Mouse (Mus musculus) naive thymus-derived CD4-positive, alpha-beta T cell, adult 5 months (primary cell): ENCODE results near the gene Jpt1. TPM values are rescaled to one million over a fixed set of nuclear protein-coding genes. Genes with fewer than 3 reads are reported as not detected.

Experiments
- polyA plus RNA-seq: library from polyadenylated mRNA; unstranded; fragments of 100-300 nt; shearing (Covaris generic); gene quantifications from one replicate; pipeline ENCODE4 v1.2.1, GENCODE M21; 2017

The Jpt1 gene
- 310 TPM for polyA plus RNA-seq

GRCm38 (mm10) chr11:115514238-115514663, at the start of gene Jpt1:
TSS of gene Jpt1 (minus strand) at chr11:115514387.

DNA sequence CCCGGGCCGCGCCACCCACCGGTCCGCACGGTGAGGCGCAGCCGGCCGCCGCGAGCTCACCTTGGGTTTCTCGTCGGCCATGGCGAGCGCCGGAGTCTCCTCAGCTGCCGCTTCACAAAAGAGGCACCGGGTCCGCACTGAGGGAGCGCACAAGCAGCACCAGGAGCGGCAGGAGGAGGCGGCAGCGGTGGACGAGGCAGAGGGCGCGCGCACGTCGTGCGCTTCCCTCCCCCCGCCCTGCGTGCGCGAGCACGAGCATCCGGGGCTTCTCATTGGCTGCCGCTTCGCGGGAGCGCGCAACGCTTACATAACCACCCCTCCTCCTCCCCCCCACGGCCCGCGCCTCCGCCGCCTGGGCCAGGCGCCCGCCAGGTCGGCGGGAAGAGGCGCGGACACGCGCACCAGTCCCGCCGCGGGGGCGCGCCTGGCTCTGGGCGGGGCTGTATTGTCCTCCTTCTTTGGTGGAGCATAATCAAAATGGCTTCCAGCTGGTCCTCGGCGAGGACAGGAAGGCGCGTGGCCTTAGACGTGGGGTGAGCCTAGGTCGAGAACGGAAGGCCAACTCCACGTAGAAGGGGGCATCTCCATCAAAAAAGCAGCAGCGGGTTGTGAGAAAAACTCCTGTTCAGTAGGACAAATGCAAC, 22.0 kb upstream of the Jpt1 start, which contains the start of gene Sumo2:
Gene Sumo2, minus strand, starts transcription at position 239 of the 644 bp plus-strand sequence.

GRCm38 (mm10) chr11:115491356-115492083, 22.7 kb downstream of the Jpt1 start, which contains the start of gene Nt5c:
TSS of gene Nt5c (minus strand) at chr11:115491862.

DNA sequence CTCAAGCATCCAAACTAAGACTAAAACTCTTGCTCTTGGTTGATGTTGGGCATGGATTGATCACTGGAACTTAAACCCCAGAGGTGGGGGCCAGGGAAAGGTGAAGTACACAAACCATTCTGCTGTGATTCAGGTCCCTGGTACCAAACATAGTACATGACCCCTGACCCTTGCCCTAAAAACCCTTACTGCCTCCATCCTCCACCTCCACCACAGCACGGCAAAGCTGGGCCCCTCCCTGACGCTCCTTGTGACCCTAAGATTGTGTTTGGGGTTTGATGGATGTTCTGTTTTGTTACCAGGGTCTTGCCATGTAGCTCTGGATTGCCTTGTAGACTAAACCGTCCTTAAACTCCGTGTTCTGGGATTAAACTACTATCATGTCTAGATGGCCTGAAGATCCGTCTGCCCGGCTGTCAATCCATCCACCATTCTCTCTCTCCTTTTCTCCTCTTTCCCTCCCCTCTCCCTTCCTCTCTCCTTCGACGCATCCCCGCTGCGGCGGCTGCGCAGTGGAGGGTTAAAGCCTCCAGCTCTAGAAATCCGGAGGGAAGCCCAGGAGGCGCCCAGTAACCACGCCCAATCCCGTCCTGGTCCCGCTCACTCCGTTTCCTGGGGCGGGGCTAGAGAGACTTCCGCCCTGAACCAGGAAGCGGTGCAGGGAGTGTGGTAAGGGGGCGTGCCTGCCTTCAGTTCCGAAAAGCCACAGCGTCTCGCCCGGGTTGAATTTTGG, 39.0 kb downstream of the Jpt1 start, which contains the start of gene Armc7:
Gene Armc7, plus strand, starts transcription at position 643 of the 733 bp plus-strand sequence.

DNA sequence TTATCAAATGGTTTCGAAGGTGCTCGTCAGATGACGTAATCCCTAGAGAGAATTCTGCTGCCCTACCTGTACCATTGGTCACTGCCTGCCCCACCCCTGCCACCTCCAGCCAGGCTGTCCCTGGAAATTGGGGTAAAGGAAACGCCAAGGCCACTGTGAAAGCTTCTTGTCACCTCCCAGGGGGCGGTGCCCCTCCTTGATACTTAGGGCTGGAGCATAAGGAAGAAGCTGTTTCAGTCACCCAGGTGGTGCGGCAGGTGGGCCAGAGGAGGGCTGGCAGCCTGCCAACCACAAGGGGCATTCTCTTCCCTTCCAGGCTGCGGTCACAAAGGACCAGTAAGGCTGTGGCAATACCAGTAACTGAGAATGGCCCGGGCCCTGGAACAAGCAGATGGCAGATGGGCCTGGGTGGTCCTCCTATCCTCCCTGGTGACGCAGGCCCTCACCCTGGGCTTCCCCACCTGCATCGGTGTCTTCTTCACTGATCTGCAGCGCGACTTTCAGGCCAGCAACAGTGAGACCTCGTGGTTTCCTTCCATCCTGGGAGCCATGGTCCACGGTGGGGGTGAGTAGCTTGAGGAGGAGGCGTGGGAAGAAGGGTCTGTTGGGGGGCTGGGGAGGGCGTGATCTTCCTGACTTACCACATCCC, 51.8 kb downstream of the Jpt1 start, which contains the start of gene Slc16a5:
Gene Slc16a5, plus strand, starts transcription at position 232 of the 649 bp plus-strand sequence.

Other genes starting within 250 kb of the Jpt1 start
- gene Grin2c, start 247.1 kb downstream of the Jpt1 start, polyA plus RNA-seq = not detected
- gene Fdxr, start 237.3 kb downstream of the Jpt1 start, polyA plus RNA-seq = 16.2 TPM
- gene Fads6, start 216.7 kb downstream of the Jpt1 start, polyA plus RNA-seq = 0.27 TPM
- gene Otop2, start 207.2 kb downstream of the Jpt1 start, polyA plus RNA-seq = not detected
- gene Ush1g, start 192.3 kb downstream of the Jpt1 start, polyA plus RNA-seq = not detected
- not detected for gene Otop3, start 179.7 kb downstream of the Jpt1 start, polyA plus RNA-seq
- gene Hid1, start 146.6 kb downstream of the Jpt1 start, polyA plus RNA-seq = 60.2 TPM
- 0.55 TPM for gene Cdr2l, start 132.5 kb downstream of the Jpt1 start, polyA plus RNA-seq
- gene Mrpl58, start 110.6 kb downstream of the Jpt1 start, polyA plus RNA-seq = 102 TPM
- 486 TPM for gene Atp5h, start 94.4 kb downstream of the Jpt1 start, polyA plus RNA-seq
- gene Kctd2, start 94.3 kb downstream of the Jpt1 start, polyA plus RNA-seq = 106 TPM
- not detected for gene Trim80, start 73.8 kb downstream of the Jpt1 start, polyA plus RNA-seq
- 14.1 TPM for gene Slc16a5, start 51.9 kb downstream of the Jpt1 start, polyA plus RNA-seq
- gene Armc7, start 38.7 kb downstream of the Jpt1 start, polyA plus RNA-seq = 65.1 TPM
- 244 TPM for gene Nt5c, start 22.5 kb downstream of the Jpt1 start, polyA plus RNA-seq
- gene Sumo2, start 21.9 kb upstream of the Jpt1 start, polyA plus RNA-seq = 541 TPM
- 76.6 TPM for gene Nup85, start 50.0 kb upstream of the Jpt1 start, polyA plus RNA-seq
- gene Mrps7, start 89.5 kb upstream of the Jpt1 start, polyA plus RNA-seq = 62.9 TPM
- 51.5 TPM for gene Gga3, start 89.7 kb upstream of the Jpt1 start, polyA plus RNA-seq
- 168 TPM for gene Mif4gd, start 98.6 kb upstream of the Jpt1 start, polyA plus RNA-seq
- gene Slc25a19, start 113.9 kb upstream of the Jpt1 start, polyA plus RNA-seq = 27.4 TPM
- 176 TPM for gene Grb2, start 194.2 kb upstream of the Jpt1 start, polyA plus RNA-seq